Mouse (Mus musculus) monocyte, adult 2 months (primary cell): Measurements from ENCODE around the gene Cldnd2.
"Not testable (repeated sequence)": the region's sequence is repeated elsewhere in the genome, so short reads cannot be mapped to it uniquely, and the experiment has no call there.

Experiments
- DNase-seq, 2 experiments: peaks; one replicate each; pipeline ENCODE4 v3.0.0; 2022; ENCODE audit warnings: low spot score in 2 of 2, low read depth in 1 of 2

Cldnd2 gene

GRCm38 (mm10) chr7:43440482-43440881, at the start of gene Cldnd2:
Gene Cldnd2, plus strand, starts transcription at chr7:43440782.
- DNase-seq, result no peak

GRCm38 (mm10) chr7:43392349-43393121, 48.0 kb upstream of the Cldnd2 start:
- peak in 1 of 2 experiments; percentile 22 for DNase-seq

DNA sequence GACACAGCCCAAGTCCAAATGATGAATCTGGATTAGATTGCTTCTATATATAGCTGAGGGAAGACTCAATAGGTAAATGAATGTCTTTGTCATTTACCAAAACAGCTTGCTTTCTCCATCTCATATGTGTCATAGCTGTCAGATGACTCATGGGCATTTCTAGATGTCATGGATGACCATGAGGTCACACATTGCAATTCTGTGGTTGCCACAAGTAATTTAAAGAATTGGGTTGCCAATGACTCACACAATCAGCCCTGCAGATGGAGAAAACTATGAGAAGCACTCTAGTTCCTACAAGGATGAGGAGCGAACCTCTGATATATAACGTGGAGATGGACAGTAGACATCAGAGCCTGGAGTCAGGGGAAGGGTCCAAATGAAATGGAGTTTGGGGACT, 41.1 kb upstream of the Cldnd2 start:
- DNase-seq, result no peak

DNA sequence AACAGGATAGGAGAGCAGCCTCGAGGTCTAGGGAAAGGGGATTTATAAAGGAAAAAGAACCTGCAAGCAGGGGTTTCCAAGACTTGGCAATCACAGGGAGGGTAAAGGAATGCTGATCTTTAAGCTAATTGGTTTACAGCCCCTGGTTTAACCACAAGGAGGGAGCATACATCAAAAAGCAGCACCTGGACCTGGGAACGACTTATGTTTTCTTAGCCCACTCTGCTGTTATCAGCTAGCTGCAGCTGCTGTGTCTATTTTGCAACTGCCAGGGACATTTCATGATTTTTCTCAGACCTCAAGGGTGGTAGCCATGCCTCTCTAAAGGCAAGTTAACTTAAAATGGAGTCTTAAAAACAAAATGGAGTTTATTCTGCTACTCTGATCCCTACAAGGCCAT, 37.9 kb upstream of the Cldnd2 start:
- no peak for DNase-seq

DNA sequence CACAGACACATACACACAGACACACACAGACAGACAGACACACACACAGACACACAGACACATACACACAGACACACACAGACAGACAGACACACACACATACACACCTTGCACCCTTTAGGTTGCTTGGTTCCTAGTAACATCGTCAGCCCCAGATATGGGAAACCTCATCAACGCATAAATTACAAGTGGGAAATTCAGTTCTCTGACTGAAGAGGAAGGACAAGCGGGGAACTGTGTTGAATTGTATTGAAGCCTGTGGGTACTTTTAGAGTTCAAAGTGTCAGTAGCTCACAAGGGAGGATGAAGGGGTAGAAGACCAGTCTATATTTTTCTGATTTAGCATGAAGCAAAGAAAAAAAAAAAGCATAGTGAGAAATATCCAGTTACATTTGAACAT, 33.0 kb upstream of the Cldnd2 start:
- no peak for DNase-seq

- DNase-seq, result no peak
Observed at GRCm38 (mm10) chr7:43408131-43408553, 32.4 kb upstream of the Cldnd2 start, which contains the start of gene Siglecg. Gene Siglecg, plus strand, starts transcription at chr7:43408204.

DNA sequence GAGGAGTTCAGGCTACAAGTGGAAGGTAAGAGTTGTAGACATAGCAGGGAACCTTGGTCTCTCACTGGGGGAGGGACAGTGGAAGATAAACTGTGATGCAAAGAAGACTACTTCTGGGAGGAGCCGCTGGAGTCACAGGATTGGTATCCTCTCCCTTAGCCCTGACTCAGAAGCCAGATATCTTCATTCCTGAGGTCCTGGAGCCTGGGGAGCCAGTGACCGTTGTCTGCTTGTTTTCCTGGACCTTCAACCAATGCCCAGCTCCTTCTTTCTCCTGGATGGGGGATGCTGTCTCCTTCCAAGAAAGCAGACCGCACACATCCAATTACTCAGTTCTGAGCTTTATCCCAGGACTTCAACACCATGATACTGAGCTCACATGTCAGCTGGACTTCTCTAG, 31.5 kb upstream of the Cldnd2 start:
- DNase-seq, result no peak

GRCm38 (mm10) chr7:43411724-43412123, 28.9 kb upstream of the Cldnd2 start:
- DNase-seq, result not testable (repeated sequence)

DNA sequence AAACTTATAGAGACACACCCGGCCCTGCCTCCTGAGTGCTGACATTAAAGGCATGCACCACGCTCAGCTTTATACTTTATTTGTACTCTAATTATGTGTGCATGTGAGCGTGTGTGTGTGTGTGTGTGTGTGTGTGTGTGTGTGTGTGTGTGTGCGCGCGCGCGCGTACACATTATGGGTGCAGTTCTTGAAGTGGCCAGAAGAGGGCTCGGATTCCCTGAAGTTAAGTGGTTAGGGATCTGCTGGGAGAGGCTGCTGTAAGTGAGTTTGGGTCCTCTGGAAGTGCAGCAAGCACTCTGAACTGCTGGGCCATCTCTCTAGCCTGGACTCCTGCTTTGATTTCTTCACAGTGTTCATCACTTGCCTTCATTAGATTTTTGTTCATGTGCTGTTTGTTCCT, 23.3 kb upstream of the Cldnd2 start:
- DNase-seq, result no peak

GRCm38 (mm10) chr7:43422995-43423617, 17.5 kb upstream of the Cldnd2 start:
- peak; percentile 32 to 62 for DNase-seq

GRCm38 (mm10) chr7:43423991-43424625, 16.5 kb upstream of the Cldnd2 start:
- no peak for DNase-seq

- no peak for DNase-seq
Observed at GRCm38 (mm10) chr7:43427406-43427805, 13.2 kb upstream of the Cldnd2 start, which contains the start of gene Lim2. Gene Lim2, plus strand, starts transcription at chr7:43427670.

DNA sequence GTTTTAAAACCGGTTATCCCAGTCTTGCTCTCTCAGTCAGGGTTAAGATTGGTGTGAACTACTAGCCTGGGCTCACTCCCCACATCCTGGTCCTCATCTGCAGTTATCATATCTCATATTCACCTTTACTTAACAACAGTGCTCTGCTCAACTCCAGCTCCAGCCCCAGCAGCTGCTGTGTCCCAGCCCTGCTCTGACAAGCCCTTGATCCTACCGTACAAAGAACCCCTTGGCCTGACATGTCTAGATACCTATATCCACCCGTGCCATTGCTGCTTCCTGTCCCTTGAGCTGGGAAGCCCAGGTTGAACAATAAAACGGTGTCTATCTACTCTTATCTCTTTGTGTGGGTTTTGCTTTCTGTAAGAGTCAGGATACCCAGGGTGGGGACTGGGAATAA, 11.1 kb upstream of the Cldnd2 start:
- no peak for DNase-seq

DNA sequence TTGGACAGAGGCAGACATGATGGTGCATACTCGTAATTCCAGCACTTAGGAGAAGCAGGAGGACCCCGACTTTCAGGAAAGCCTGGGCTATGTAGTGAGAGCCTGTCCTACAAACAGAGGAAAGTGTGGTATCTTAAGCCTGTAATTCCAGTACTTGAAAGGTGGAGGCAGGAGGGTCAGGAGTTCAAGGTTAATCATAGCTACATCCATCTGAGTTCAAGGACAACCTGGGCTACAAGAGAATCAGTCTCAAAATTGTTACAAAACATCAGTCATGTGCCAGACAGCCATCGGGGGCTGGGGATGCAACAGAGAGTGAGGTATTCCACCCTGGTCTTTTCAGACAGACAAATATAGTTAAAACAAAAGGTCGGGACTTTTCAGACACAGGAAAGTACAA, 7.7 kb upstream of the Cldnd2 start:
- DNase-seq, result no peak

DNA sequence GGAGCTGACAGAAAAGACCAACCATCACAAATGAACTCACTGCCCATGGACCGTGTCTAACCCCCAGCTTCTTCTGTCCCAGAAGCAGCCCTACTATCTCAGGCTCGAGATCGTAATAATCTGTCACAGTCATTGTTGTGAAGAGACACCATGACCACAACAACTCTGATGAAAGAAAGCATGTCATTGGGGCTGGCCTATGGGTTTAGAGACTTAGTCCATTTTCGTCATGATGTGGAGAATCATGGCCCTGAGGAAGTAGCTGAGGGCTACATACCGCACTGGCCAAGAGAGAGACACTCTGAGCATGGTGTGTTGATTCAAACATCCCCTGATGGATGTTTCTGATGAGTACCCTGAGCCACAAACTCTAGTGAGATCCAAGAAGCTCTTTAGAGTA, 5.9 kb upstream of the Cldnd2 start:
- DNase-seq, result no peak

DNA sequence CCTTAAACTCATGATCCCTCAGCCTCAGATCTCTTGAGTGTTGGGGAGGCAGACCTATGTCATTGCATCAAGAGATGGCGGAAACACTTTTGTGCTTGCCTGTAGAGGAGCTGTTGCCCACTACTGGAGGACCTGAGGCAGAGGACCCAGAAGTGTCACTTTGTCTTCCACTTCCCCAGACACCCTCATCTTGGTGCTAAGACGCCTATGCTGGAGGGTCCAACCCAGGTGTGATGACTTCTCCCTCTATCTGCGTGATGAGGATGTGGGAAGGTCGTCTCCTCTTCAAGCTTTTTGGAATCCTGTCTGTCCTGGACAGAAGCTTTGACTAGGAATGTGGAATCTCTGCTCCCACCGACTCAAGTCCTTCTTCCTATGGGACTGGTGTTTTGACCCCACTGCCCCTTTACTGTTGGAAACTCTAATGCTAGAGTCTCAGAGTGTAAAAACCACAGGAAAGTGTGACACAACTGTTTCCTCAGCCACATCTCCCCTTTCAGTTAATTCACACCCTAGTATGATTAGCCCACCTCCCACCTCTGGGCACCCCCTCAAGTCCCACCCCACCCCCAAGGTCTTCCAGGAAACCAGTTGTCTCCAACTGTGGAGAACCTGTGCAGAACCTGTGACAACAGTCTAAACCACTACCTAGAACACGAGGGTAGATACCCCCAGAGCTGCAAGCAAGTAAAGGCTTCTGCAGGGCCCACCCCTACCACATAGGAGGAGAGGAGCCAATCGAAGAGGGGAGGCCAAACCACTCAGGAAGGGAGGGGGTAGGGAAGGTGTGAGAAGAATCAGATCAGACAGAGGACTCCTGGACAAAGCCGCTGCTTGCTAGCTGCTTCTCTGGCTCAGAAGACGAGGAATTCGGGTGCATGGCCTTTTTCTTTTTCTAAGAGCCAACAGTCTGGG, 4.0 kb upstream of the Cldnd2 start, which contains the start of gene Nkg7:
Gene Nkg7, plus strand, starts transcription at position 733 of the 915 bp plus-strand sequence.
- no peak for DNase-seq

GRCm38 (mm10) chr7:43438611-43439010, 2.0 kb upstream of the Cldnd2 start:
- DNase-seq, result no peak

GRCm38 (mm10) chr7:43441071-43441470, 489 bp downstream of the Cldnd2 start:
- DNase-seq, result no peak

GRCm38 (mm10) chr7:43442684-43443083, 2.1 kb downstream of the Cldnd2 start:
- no peak for DNase-seq

- peak in 1 of 2 experiments; percentile 66 for DNase-seq
Observed at GRCm38 (mm10) chr7:43443126-43443916, 2.7 kb downstream of the Cldnd2 start.
